Mouse (Mus musculus): Measurements from ENCODE around the gene Slc9a3r2.

DNA sequence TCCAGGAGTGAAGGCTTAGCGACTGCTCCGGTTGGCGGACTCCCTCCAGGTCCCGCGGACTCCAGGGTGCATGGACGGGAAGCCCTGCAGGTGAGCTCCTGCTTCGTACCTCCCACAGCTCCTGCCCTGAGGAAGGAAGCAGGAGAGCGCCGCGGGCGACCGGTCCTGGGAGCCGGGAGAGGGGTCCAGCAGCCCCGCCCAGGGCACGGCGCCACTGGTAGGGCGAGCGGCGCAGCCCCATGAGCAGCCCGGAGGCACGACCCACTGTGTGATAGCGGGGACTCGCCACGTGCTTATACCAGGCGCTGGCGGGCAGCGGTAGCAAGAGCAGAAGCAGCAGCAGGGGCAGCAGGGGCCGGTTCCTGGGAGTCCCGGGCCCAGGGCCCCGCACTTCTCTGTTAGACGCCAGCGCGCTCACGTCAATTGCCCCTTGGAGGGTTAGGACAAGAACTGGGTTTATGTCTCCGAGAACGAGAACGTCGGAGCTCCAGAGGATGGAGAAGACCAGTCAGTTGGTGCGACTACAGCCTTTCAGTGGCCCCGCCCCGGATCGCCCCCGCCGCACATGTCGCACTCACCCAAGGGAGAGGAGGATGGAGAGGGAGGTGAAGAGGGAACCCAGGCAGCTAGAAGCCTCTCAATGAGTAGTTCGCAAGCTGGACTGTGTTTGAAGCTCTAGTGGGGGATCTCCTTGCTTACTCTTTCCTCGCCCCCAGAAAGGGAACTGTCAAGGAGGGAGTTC is 8.1 kb upstream of the Slc9a3r2 start, which contains the start of gene Npw:
- TF ChIP-seq CTCF (IDR thresholded peaks at IDR 0.05) = no peak; the same call in 1 of the 2 replicates
- no peak for TF ChIP-seq EP300 (IDR thresholded peaks at IDR 0.05)
